Mouse (Mus musculus) spleen, adult 2 months (tissue): ENCODE data around the gene Podxl. TPM values are rescaled to one million over a fixed set of nuclear protein-coding genes. Genes with fewer than 3 reads are reported as not detected.

Experiments used
- DNase-seq, 2 experiments: peaks; one replicate each; pipeline versions ENCODE4 v3.0.0 to v3.0.0-alpha.2; 2012 to 2021; ENCODE audit warnings: low spot score in 2 of 2, low read depth in 1 of 2
- H3K27ac ChIP-seq: fragments of 200-500 bp; 2 replicates; pipeline ENCODE4 v1.5.1; 2012; ENCODE audit warnings: low read length, inconsistent platforms; ENCODE audit not compliant: insufficient read depth
- H3K27me3 ChIP-seq: fragments of 200-500 bp; 2 replicates; pipeline ENCODE4 v1.6.1; 2012; ENCODE audit warnings: mild to moderate bottlenecking, moderate library complexity, low read length, inconsistent platforms; ENCODE audit not compliant: control insufficient read depth, insufficient read depth
- H3K36me3 ChIP-seq: fragments of 200-500 bp; 2 replicates; pipeline ENCODE4 v1.6.1; 2012; ENCODE audit warnings: mild to moderate bottlenecking, low read length, inconsistent platforms; ENCODE audit not compliant: control insufficient read depth, insufficient read depth
- H3K4me1 ChIP-seq: fragments of 200-500 bp; 2 replicates; pipeline ENCODE4 v1.6.1; 2011; ENCODE audit warnings: inconsistent platforms; ENCODE audit not compliant: control insufficient read depth, insufficient read depth, insufficient read length
- H3K4me3 ChIP-seq: fragments of 200-500 bp; 2 replicates; pipeline ENCODE4 v1.5.1; 2011; ENCODE audit warnings: mild to moderate bottlenecking, inconsistent platforms; ENCODE audit not compliant: insufficient read depth, insufficient read length; ENCODE audit errors: extremely low read depth
- CTCF ChIP-seq: fragments of 200-500 bp; IDR thresholded peaks from 2 replicates; pipeline ENCODE4 v1.5.1; 2011; ENCODE audit warnings: mild to moderate bottlenecking, inconsistent platforms; ENCODE audit not compliant: insufficient read depth, insufficient read length, insufficient replicate concordance; ENCODE audit errors: extremely low read depth
- POLR2A ChIP-seq: fragments of 200-500 bp; IDR thresholded peaks from 2 replicates; pipeline ENCODE4 v1.6.1; 2011; ENCODE audit warnings: low read depth, low read length, inconsistent platforms
- WGBS: fragments of 180-500 bp; shearing (Covaris S2); methylation state at CpG from one replicate; pipeline ENCODE4 v1.1.7; 2018; 5-methylcytosine and 5-hydroxymethylcytosine counted together
- polyA plus RNA-seq: library from polyadenylated mRNA; depleted of rRNA; stranded (reverse); fragments of >200 nt; gene quantifications from 2 replicates; pipeline ENCODE4 v1.2.3, GENCODE M21; 2012

Gene Podxl
- polyA plus RNA-seq, 1 experiment = 5.4 TPM

GRCm38 (mm10) chr6:31523657-31524056, 40.1 kb downstream of the Podxl start:
- no peak for TF ChIP-seq POLR2A
- TF ChIP-seq CTCF = no peak
- H3K4me3 ChIP-seq = no peak overlapping the region
- DNase-seq = no peak
- H3K27me3 ChIP-seq = no peaks in the 10 kb centered on the region
- 95% methylated on average over 4 of the region's 4 CpGs for WGBS
- no peaks in the 10 kb centered on the region for H3K4me1 ChIP-seq
- no peaks in the 10 kb centered on the region for H3K36me3 ChIP-seq
- H3K27ac ChIP-seq = no peak overlapping the region

DNA sequence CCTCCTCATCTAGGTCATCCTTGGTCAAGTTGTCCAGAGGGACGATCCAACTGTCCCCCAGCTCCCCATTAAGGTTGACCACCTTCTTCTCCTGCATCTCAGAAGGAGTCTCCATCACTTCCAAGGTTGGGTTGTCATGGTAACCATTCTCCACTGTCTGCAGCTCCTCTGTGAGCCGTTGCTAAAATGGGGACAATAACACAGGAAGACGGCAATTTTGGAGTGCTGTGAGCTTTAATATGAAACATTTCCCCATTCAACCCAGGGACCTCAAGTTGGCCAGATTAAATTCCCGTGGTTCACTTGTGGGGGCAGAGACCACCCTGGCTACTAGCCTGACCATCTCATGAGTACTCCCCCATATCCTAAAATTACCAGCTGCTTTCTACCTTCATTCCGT, 40.7 kb downstream of the Podxl start:
- H3K36me3 ChIP-seq = no peaks in the 10 kb centered on the region
- H3K4me1 ChIP-seq = no peaks in the 10 kb centered on the region
- 82% methylated on average over 5 of the region's 5 CpGs for WGBS

DNA sequence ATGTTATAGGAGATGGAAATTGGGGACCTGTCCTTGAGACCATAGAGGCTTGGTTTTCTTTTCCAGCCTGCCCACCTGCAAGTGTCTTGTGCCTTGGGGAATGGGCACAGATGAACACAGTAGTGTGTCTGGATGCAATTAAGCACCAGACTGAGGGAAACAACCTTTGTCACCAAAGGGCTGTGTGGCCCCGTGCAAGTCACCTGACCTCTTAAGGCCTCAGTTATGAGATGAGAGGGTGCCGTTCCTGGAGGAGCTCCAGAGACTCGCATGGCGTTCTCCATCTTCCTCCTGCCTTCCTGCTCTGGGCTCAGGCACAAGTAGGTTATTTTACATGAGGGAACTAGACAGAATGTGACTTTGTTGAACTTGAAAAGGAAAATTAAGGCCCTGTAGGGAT, 41.3 kb downstream of the Podxl start:
- H3K36me3 ChIP-seq = no peaks in the 10 kb centered on the region
- H3K27ac ChIP-seq = no peak overlapping the region
- TF ChIP-seq POLR2A (no peak), CTCF (no peak)
- H3K27me3 ChIP-seq = no peaks in the 10 kb centered on the region
- no peak overlapping the region for H3K4me3 ChIP-seq
- H3K4me1 ChIP-seq = no peaks in the 10 kb centered on the region; the same call in 1 of the 2 replicates
- DNase-seq = no peak
- 91% methylated on average over 4 of the region's 4 CpGs for WGBS

More for the DNA sequence above, 40.7 kb downstream of the Podxl start:
- H3K27ac ChIP-seq = no peak overlapping the region
- H3K27me3 ChIP-seq = no peaks in the 10 kb centered on the region
- no peak for TF ChIP-seq POLR2A
- H3K4me3 ChIP-seq = no peak overlapping the region
- DNase-seq = no peak

- Histone ChIP-seq H3K27me3 (no peaks in the 10 kb centered on the region), H3K27ac (no peak overlapping the region), H3K4me3 (no peak overlapping the region), H3K4me1 (no peaks in the 10 kb centered on the region; the same call in 1 of the 2 replicates), H3K36me3 (no peaks in the 10 kb centered on the region)
- DNase-seq = no peak
- WGBS = 87% methylated on average over 8 of the region's 8 CpGs
- TF ChIP-seq CTCF (no peak), POLR2A (no peak)
Observed at GRCm38 (mm10) chr6:31521491-31522355, 42.1 kb downstream of the Podxl start.

GRCm38 (mm10) chr6:31520486-31521215, 43.1 kb downstream of the Podxl start:
- H3K27me3 ChIP-seq = no peaks in the 10 kb centered on the region
- no peak overlapping the region for H3K4me3 ChIP-seq
- no peak for TF ChIP-seq POLR2A
- TF ChIP-seq CTCF = no peak
- DNase-seq = no peak
- H3K4me1 ChIP-seq = no peaks in the 10 kb centered on the region; the same call in 1 of the 2 replicates
- H3K36me3 ChIP-seq = no peaks in the 10 kb centered on the region
- no peak overlapping the region for H3K27ac ChIP-seq
- WGBS = 54% methylated on average over 7 of the region's 7 CpGs

- H3K4me3 ChIP-seq = no peak overlapping the region
Observed at GRCm38 (mm10) chr6:31519001-31519471, 44.7 kb downstream of the Podxl start.

GRCm38 (mm10) chr6:31518338-31518698, 45.5 kb downstream of the Podxl start:
- H3K4me3 ChIP-seq = no peak overlapping the region
- H3K36me3 ChIP-seq = peaks cover 3% of the 10 kb centered on the region; the same call in 1 of the 2 replicates
- DNase-seq = no peak
- TF ChIP-seq CTCF (no peak), POLR2A (no peak)
- 36% methylated on average over 2 of the region's 2 CpGs for WGBS
- no peak overlapping the region for H3K27ac ChIP-seq
- no peaks in the 10 kb centered on the region; the same call in 1 of the 2 replicates for H3K4me1 ChIP-seq
- no peaks in the 10 kb centered on the region for H3K27me3 ChIP-seq

More at GRCm38 (mm10) chr6:31519001-31519471, 44.7 kb downstream of the Podxl start:
- Histone ChIP-seq H3K27me3 (no peaks in the 10 kb centered on the region), H3K27ac (0 out of 2 replicates have a peak overlapping the region, but pooled peaks have one; percentile 3), H3K4me1 (no peaks in the 10 kb centered on the region; the same call in 1 of the 2 replicates), H3K36me3 (peaks cover 2% of the 10 kb centered on the region; the same call in 1 of the 2 replicates)
- no peak for DNase-seq
- 80% methylated on average over 8 of the region's 8 CpGs for WGBS
- no peak for TF ChIP-seq CTCF
- no peak for TF ChIP-seq POLR2A
